Mouse (Mus musculus): Measurements from ENCODE around the gene Ddx24.

Gene Ddx24

DNA sequence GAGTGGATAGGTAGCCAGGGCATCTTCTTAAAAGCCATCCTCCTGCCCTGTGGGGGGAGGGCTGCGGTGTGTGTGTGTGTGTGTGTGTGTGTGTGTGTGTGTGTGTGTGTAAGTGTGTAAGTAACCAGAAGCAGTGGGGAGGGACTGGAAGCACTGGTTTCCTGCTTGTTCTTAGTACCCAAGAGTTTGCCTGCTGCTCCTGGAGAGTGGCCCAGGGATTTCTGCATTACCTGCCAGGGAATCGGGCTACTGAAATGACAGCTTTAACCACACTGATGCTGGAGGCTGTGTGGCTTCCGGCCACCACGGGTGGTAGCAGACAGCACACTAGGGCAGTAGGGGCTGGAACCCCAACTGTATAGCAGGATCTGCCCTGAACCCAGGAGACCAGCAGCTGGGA is 35.6 kb downstream of the Ddx24 start:
- DNase-seq (ENCODE audit: low spot score) = no peak

DNA sequence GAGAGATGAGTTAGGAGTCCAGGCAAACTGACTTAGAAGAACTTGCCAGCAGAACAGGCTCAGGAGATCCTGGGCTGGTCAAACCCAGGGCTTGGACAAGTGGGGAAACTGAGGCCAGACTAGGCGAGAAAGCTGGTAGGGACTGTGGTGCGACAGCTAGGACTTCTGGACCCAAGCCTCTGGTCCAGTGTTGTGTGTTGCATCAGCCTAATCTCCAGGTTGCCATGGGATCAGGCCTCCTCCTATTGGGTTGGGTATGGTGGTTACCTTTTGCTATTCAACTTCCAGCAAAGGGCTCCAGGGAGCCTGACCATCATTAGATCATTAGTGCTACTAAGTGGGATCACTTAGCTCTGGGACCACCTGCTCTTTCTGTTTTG is 36.3 kb downstream of the Ddx24 start:
- DNase-seq (ENCODE audit: low spot score) = no peak

DNA sequence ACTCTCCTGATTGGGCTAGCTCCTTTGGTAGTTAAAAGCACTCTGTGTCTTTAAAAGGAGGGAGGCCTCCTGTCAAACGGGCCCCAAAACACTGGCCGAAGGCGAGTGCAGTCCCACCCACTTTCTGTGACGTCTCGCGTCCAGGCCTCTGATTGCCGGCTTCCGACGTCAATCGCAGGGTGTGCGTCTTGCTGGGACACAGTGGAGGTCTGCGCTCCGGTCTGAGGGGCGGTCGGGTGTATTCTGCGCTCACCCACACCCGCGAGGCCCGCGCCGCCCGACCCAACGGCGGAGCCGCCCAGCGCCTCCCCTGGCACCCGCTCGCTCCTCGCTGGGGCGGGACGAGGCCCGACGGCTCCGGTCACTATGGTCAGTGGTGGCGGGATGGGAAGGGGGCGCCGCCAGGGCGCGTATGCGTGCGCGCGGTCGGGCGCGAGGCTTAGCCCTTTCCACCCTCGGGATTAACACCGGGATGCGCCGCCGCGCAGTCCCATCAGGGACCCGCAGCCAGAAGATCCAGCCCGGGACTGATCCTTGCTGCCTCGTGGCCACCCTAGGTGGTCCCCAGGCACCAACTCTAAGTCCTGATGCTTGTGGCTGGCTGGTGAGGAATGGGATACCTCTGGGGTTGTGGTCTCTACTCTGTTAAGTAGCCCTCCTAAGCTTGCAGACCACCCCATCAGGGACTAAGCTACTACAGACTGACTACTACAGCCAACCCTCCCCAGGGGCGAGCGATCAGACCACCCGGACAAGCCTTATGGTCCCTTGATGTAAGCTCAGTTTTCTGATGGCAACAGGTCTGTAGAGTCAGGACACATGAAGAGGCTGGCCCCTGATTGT is 36.9 kb downstream of the Ddx24 start, which contains the start of gene Otub2:
Gene Otub2 (plus strand): TSS at position 178 of the 843 bp plus-strand sequence.
- DNase-seq (ENCODE audit: low spot score) = peak; percentile 93

DNA sequence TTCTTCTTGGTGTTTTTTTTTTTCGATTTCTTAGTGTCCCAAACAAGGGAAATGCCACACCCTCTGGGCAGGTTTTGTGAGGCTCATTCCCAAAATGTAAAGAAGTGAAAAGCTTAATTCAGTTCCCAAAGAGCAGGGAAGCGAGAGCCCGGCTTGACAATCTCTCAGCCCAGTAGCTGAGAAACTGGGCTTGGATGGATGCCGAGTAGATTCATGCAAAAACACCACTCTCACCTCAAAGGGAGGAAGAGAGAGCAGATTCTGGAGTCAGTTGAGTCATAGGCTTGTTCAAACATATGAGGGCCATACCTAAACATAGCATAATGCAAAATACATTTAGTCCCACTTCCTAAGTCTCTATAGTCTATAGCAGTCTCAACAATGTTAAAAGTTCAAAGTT is 45.4 kb downstream of the Ddx24 start:
- DNase-seq (ENCODE audit: low spot score) = no peak

DNA sequence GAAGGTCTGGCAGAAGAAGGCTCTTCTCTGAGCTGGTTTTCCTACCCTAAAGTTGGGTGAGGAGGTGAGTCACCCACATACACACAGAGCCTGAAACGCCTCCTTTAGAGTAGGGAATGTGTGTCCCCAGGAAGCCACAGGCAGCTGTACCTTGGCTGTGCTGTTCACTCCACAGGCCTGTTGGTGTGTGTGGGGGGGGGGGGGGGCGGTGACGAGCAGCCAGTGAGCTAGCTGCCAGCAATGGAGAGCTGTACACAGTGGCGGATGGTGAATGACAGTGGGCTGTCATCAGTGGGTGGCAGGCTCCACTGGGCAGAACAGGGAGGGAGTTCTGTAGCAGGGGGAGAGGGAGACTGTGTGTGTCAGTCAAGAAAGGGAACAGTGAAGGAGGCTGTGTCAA is 48.9 kb downstream of the Ddx24 start:
- DNase-seq (ENCODE audit: low spot score) = no peak

DNA sequence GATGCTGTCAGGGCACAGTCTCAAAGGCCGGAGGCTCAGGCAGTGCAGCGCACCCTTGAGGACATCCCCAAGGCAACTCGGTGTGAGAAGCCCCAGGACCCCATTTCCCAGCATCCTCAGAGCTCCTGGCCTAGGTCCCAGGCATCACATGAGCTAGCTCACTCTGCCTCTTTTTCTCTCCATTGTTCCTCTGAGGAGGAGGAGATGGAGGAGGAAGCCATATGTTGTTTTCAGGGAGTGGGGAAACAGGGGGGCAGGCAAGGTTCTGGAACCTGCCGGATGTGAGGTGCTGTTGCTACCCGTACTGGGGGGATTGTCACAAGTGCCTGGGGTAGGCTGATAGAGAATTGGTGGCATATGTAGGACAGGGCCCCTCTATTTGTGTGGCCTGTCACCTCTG is 49.5 kb downstream of the Ddx24 start:
- no peak for DNase-seq (ENCODE audit: low spot score)

DNA sequence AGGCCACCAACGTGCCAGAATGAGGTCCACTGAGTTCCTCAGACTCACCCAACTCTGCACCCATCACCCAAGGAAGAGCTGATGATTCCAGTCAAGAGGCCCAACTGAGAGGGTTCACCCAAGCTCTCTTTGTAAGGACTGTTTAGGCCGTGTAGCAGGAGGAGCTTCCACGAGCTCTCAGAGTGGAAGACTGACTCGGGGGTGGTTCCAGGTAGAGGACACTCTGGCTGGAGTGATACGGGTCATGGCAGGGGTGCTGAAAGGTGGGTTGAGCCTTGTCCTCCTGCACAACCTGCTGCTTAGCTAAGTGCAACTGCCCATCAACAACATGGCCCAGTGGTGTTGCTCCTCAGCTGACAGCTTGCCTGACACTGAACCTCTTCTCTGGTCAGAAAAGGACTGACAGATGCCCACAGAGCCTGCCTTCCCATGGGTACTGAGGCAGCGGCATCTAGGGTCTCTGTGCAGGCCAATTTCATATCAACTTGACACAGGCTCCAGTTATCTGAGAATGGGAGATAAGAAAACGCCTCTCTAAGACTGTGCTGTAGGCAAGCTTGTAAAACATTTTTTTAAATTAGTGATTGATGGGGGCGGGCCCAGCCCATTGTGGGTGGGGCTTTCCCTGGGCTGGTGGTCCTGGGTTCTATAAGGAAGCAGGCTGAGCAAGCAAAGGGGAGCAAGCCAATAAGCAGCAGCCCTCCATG is 51.9 kb downstream of the Ddx24 start:
- DNase-seq (ENCODE audit: low spot score) = no peak

DNA sequence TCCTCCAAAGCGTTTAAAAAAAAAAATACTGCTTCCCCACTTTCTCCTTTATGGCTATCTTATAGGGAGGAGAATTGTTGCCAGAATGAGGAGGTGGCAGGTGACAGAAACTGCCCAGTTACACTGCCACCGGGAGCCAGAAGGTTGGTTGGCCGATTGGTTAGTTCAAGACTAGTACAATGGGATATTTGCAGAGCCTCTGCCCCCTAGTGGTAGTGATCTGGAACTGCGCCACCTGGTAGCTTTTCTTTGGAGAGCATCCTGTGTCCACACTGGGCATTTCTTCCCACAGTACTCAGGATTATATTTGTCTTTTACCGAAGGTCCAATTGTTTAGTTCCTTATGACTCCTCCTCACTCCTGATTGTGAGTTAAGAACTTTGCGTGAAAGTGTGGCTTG is 53.9 kb downstream of the Ddx24 start:
- DNase-seq (ENCODE audit: low spot score) = no peak

DNA sequence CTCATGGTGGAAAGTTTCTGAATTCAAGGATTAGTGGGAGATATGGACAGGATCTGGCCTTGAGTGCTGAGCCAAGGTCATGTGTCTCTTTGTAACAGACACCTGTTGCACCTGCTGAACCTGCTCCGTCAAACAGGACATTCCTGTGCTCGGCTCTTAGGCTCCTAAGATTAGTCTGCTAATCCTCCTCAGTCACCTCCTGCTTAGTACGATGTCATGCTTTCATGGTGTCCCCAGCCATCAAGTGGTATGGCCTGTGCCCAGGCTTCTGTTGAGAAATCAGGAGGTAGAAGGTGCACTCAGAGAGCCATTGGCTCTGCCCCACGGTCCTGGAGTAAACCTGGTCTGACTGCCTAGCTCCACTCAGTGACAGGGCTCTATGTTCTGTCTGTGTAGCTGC is 54.8 kb downstream of the Ddx24 start:
- no peak for DNase-seq (ENCODE audit: low spot score)

DNA sequence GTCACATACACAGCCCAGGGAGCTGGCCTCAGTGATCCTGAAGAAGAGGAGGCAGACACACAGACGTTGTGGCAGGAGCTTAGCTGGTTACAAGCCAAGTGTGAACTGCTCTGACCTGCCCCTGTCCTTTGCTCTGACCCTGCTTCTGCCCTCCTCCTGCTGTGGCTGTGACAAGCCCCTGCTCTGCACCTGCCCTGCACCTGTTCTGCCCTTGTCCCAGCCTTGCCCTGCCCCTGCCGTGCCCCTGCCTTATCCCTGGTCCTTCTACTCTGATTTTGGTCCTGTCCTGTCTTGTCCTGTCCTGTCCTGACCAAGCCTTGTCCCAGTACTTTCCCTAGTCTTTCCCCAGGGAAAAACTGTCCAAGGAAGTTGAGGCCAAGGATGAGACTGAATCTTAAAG is 56.9 kb downstream of the Ddx24 start:
- no peak for DNase-seq (ENCODE audit: low spot score)

DNA sequence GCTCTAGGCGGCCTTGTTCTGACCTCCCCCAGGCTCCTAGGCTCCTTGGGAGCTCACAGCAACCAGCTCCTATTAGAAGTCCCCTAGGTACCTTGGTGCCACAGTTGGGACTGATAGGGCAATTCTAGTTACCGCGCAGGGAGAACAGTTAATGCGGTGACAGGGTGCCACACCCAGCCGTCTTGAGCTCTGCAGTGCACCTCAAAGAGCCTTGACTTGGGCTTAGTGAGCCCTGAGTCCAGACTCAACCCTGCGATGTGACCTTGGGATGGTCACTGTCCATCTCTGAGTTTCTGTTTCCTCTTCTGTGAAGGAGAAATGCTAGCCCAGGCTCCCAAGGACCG is 57.3 kb downstream of the Ddx24 start:
- no peak for DNase-seq (ENCODE audit: low spot score)

DNA sequence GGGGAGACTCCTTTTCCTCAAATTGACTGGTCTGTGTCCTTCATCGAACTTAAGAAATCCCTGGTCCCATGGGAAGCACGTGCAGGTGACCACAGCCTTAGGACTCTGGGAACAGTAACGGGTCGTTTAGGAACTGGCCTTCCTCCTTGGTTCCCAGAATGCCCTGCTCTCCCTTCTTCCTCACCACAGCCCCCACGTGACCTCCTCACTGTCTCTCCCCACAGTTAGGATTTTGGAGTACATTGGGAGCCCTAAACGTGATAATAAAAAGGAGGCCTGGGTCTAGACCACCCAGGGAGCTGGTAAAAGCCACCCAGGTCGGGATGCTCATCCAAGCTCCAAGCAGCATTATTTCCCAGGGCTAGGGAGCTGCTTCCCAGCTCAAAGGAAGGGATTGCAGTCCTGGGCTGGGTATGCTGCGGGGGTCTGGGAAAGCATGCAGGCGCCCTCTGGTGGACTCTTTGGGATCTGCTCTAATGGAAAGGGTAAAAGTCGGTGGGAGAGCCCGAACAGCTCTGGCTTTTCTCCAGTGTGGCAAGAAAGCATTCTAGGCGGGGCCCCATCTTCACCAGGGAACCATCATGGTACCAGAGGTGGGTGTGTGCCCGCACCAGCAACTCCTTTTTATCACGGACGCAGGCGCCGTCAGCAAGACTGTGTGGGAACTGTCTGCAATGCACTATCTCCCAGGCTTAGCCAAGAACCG is 57.9 kb downstream of the Ddx24 start:
- DNase-seq (ENCODE audit: low spot score) = no peak

DNA sequence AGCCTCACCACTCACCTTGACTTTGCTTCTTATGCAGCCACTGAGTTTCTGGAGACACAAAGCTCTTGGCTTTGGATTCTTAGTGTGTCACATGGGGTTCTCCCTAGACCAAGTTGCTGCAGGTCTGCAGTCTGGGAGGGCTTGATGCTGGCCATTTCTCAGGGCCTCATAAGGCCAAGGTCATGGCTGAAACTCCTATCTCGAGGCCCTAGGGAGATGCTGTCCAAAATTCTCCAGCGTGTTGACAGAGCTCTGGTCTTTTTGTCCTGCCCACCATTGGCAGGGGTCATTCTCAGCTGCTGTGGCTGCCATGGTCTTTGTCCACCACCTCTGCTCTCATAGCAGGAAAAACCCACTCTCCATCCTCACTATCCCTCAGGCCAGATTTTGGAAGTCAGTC is 58.5 kb downstream of the Ddx24 start:
- DNase-seq (ENCODE audit: low spot score) = no peak

DNA sequence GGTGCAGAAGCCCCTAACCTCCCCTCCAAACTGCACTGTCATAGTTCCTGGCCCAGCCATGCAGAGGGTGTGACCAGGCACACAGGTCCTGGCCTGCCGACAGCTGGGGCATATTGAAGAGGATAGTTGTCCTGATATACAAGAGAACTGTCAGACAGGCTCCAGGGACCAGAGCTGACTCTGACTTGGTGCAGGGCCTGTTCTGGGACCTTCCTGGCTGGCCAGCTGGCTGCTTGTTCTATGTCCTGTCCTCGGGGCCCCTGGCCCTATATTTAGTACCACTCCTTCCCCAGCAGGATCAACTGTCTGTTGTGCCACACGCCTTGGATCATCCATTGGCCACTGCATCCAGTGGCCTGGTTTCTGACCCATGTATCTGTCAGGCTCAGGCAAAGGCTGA is 63.3 kb downstream of the Ddx24 start:
- no peak for DNase-seq (ENCODE audit: low spot score)

DNA sequence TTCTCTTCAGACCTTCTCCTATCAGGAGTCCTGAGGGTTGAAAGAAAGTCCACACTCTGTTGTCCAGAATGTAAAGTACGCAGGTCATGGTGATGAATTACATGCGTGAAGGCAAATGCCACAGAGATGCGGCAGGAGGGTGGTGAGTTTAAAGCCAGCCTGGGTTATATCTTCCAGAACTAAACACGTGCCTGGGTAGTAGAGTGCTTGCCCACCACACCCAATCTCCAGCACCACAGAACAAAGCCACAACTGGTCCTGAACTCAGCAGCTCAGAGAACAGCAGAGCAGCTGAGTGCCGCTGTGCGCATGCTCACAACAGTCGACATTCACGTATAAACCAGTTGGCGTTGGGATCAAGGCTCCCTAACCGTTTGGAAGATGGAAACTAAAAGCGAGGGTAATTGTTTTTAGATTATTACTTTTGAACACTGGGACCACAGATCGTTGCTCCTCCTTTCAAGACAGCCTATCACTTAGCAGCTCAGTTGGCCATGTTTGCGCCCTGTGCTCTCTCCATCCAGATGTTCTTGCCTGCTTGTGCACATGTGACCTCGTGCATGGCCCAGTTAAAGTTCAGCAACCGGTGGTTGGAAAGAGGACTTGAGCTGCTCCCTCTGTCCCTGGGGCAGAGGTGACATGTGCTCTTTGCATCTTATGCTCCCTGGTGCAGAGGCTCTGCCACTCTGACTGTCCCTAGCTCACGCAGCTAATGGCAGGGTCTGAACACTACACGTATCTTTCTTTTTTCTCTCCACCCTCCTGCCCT is 63.9 kb downstream of the Ddx24 start:
- DNase-seq (ENCODE audit: low spot score) = no peak

DNA sequence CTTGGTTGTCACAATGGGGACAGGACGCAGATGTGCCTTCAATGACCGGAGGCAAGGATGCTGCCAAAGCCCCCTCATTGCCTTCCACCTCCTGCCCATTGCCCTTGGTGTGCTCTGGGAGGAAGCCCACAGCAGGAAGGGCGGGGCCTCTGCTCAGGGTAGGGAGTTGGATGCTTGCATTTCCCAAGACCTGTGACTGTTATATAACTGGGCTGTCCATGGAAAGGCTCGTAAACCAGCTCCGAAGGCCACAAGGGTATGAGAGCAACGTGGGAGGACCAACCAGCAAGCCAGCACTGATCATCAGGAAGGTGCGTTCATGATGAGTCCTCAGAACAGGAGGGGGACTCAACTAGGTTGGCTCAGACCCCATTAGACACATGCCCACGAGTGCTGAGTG is 64.8 kb downstream of the Ddx24 start:
- DNase-seq (ENCODE audit: low spot score) = no peak

DNA sequence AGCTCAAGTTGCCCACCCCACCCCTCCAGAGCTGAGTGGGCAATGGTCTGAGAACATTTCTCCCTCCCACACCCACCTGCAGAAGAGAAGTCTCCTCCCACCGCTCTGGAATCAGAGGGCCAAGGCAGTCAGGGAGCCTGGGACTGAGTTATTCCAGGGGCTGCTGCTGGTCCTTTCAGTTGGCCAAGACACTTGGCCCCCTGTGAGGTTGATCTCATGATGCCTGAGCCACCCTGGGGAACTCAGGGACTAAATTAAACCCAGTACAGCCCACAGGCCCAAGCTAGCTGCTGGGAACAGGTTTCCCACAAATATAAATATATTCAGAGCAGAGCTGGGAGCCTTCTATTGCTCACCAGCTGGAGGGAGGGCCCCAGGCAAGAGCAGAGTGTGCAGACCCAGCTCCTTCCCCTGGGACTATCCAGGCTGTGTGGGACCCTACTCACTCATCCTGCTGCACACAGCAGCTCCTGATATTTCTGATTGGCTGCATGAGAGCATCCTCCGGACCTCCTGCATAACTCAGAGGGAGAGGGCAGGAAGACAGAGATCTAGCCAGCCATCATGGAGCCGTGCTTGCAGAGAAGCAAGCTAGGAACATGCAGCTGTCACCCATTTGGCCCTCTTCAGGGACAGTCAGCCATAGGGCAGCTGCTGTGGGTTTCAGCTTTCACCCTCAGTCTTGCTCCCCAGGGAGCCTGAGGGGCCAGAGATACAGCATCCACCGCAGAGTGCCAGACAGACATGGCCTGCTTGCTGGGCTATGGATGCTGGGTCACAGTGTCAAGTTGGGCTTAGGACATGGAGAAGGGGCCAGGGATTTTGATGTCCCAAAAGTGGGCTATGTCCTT is 66.5 kb downstream of the Ddx24 start:
- DNase-seq (ENCODE audit: low spot score) = no peak

DNA sequence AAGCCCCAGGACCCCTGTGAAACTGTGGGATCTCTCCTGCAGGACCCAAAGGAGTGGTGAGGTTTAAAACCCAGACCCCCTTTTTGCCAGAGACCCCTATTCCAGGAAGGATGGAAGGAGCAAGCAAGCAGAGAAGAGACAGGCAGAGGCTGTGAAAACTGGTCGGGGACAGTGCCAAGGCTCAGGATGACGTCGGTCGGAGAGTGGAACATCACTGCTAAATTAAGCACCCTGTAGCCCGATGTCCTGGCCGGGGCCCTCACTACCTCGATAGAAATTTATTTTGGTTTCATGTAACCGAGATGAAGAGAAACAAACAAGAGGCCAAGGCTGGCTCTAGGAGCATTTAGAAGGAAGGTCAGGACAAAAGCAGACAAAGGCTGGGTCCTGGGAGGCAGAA is 67.4 kb downstream of the Ddx24 start:
- DNase-seq (ENCODE audit: low spot score) = no peak
